Mouse (Mus musculus) right cerebral cortex, adult 18-20 months (tissue): ENCODE results near the gene Btbd35f22.
"Not testable (repeated sequence)": the region's sequence is repeated elsewhere in the genome, so short reads cannot be mapped to it uniquely, and the experiment has no call there.

Experiments used
- DNase-seq: peaks from one replicate; pipeline ENCODE4 v3.0.0; 2022; ENCODE audit warnings: mixed read lengths

The Btbd35f22 gene

DNA sequence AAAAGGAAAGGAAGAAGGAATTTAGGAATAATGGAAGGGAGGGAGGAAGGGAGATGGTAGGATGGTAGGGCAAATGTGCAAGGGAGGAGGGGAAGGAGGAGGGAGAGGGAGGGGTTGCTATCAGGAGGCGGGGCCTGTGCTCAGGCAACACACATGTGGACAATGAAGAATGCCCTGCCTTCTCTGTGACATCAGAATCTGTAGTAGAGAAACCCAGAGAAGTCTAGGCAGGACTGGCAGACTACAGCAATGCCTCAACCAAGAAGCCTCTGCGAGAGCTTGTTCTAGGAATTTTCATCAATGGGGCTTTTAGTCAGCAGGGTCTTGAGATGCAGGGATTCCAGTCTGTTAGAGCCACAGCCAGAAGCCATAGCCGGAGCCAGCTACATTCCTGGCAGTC lies at the start of gene Btbd35f22:
TSS of gene Btbd35f22 (plus strand) at position 301 of the 400 bp plus-strand sequence.
- not testable (repeated sequence) for DNase-seq
